Mouse (Mus musculus): ENCODE data around the gene Cyp2e1. TPM values are rescaled to one million over a fixed set of nuclear protein-coding genes. Genes with fewer than 3 reads are reported as not detected.

Gene Cyp2e1
- polyA plus RNA-seq, 1 experiment, result 21.1 TPM

DNA sequence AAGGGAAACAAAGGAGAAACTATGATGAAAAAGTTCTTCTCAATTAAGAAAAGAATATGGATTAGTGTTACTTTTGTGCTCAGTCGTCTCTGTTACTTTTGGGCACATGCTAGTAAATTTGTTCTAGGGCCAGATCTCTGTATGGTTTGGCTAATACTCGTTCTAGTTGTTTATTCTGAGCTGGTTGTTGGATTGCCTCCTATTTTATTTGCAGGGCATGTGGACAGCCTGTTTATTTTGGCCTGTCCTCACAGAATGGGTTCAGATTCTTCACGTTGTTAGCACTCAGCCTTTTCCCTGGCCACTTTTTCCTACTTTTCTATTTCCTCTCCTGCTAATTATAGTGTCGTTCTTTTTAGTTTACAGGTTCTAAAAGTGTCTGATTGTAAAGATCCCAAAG is 30.0 kb downstream of the Cyp2e1 start:
- TF ChIP-seq CTCF (IDR thresholded peaks at IDR 0.05; ENCODE audit: control insufficient read depth, insufficient read depth, low read length) (no peak), POLR2A (IDR thresholded peaks at IDR 0.05; ENCODE audit: borderline replicate concordance, control insufficient read depth, low read depth, low read length) (no peak)
- no peak overlapping the region for H3K4me3 ChIP-seq (replicated peaks; ENCODE audit: control insufficient read depth, low read depth, low read length)
- H3K4me1 ChIP-seq (ENCODE audit: control insufficient read depth, insufficient read depth, low read length), result no peaks in the 10 kb centered on the region
- no peak overlapping the region for H3K27ac ChIP-seq (ENCODE audit: control insufficient read depth, insufficient read depth, low read depth, low read length, poor library complexity)
- WGBS, result 58% methylated on average over 4 of the region's 4 CpGs

- Histone ChIP-seq H3K27ac (ENCODE audit: control insufficient read depth, insufficient read depth, low read depth, low read length, poor library complexity) (no peak overlapping the region), H3K4me1 (ENCODE audit: control insufficient read depth, insufficient read depth, low read length) (no peaks in the 10 kb centered on the region), H3K4me3 (replicated peaks; ENCODE audit: control insufficient read depth, low read depth, low read length) (no peak overlapping the region)
- 0 out of 2 replicates have a peak, but pooled peaks have one; percentile 6 for TF ChIP-seq CTCF (IDR thresholded peaks at IDR 0.05; ENCODE audit: control insufficient read depth, insufficient read depth, low read length)
- no peak for TF ChIP-seq POLR2A (IDR thresholded peaks at IDR 0.05; ENCODE audit: borderline replicate concordance, control insufficient read depth, low read depth, low read length)
- 84% methylated on average over 3 of the region's 3 CpGs for WGBS
These were observed 34.1 kb downstream of the Cyp2e1 start for GRCm38 (mm10) chr7:140797619-140798018.

- no peak overlapping the region for H3K4me3 ChIP-seq (replicated peaks; ENCODE audit: control insufficient read depth, low read depth, low read length)
- H3K27ac ChIP-seq (ENCODE audit: control insufficient read depth, insufficient read depth, low read depth, low read length, poor library complexity), result no peak overlapping the region
- TF ChIP-seq POLR2A (IDR thresholded peaks at IDR 0.05; ENCODE audit: borderline replicate concordance, control insufficient read depth, low read depth, low read length) (no peak), CTCF (IDR thresholded peaks at IDR 0.05; ENCODE audit: control insufficient read depth, insufficient read depth, low read length) (no peak)
- WGBS, result 72% methylated on average over 2 of the region's 2 CpGs
- H3K4me1 ChIP-seq (ENCODE audit: control insufficient read depth, insufficient read depth, low read length), result no peaks in the 10 kb centered on the region
These were observed 34.7 kb downstream of the Cyp2e1 start for GRCm38 (mm10) chr7:140798212-140798611.

DNA sequence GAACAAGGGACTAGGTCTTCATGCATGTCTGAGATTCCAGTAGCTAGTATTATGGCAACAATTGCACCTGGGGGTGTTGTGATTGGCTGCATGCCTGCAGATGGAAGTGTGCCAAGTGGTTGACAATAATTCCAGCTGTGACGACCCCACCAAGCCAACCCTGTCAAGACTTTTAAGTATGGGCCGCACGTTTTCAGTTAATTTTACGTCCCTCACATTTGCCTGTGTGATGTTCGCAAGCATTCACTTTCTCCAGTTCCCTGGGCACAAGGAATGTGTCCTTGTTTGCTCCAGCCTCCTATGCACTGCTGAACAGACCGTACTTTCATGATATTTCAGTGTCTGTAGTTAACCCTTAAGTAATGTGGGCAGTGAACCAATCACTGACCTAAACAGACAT is 39.1 kb downstream of the Cyp2e1 start:
- no peak overlapping the region for H3K27ac ChIP-seq (ENCODE audit: control insufficient read depth, insufficient read depth, low read depth, low read length, poor library complexity)
- TF ChIP-seq POLR2A (IDR thresholded peaks at IDR 0.05; ENCODE audit: borderline replicate concordance, control insufficient read depth, low read depth, low read length) (no peak), CTCF (IDR thresholded peaks at IDR 0.05; ENCODE audit: control insufficient read depth, insufficient read depth, low read length) (no peak)
- no peak overlapping the region for H3K4me3 ChIP-seq (replicated peaks; ENCODE audit: control insufficient read depth, low read depth, low read length)
- H3K4me1 ChIP-seq (ENCODE audit: control insufficient read depth, insufficient read depth, low read length), result no peaks in the 10 kb centered on the region
- 68% methylated on average over 6 of the region's 6 CpGs for WGBS

- WGBS, result 2% methylated on average over 1 of the region's 1 CpGs
- peak; percentile 55; the same call in 1 of the 2 replicates for TF ChIP-seq CTCF (IDR thresholded peaks at IDR 0.05; ENCODE audit: control insufficient read depth, insufficient read depth, low read length)
- no peak for TF ChIP-seq POLR2A (IDR thresholded peaks at IDR 0.05; ENCODE audit: borderline replicate concordance, control insufficient read depth, low read depth, low read length)
These were observed 42.2 kb downstream of the Cyp2e1 start for GRCm38 (mm10) chr7:140805704-140806103.

GRCm38 (mm10) chr7:140810496-140810895 is 47.0 kb downstream of the Cyp2e1 start:
- H3K4me3 ChIP-seq (replicated peaks; ENCODE audit: control insufficient read depth, low read depth, low read length), result no peak overlapping the region
- 80% methylated on average over 6 of the region's 6 CpGs for WGBS
- TF ChIP-seq POLR2A (IDR thresholded peaks at IDR 0.05; ENCODE audit: borderline replicate concordance, control insufficient read depth, low read depth, low read length), result no peak
- TF ChIP-seq CTCF (IDR thresholded peaks at IDR 0.05; ENCODE audit: control insufficient read depth, insufficient read depth, low read length), result no peak; the same call in 1 of the 2 replicates
- no peak overlapping the region for H3K27ac ChIP-seq (ENCODE audit: control insufficient read depth, insufficient read depth, low read depth, low read length, poor library complexity)
- no peaks in the 10 kb centered on the region for H3K4me1 ChIP-seq (ENCODE audit: control insufficient read depth, insufficient read depth, low read length)

More at GRCm38 (mm10) chr7:140805704-140806103, 42.2 kb downstream of the Cyp2e1 start:
- H3K4me1 ChIP-seq (ENCODE audit: control insufficient read depth, insufficient read depth, low read length), result no peaks in the 10 kb centered on the region
- H3K27ac ChIP-seq (ENCODE audit: control insufficient read depth, insufficient read depth, low read depth, low read length, poor library complexity), result no peak overlapping the region
- H3K4me3 ChIP-seq (replicated peaks; ENCODE audit: control insufficient read depth, low read depth, low read length), result no peak overlapping the region

GRCm38 (mm10) chr7:140811714-140812113 is 48.2 kb downstream of the Cyp2e1 start:
- 82% methylated on average over 13 of the region's 13 CpGs for WGBS
- Histone ChIP-seq H3K4me3 (replicated peaks; ENCODE audit: control insufficient read depth, low read depth, low read length) (no peak overlapping the region), H3K27ac (ENCODE audit: control insufficient read depth, insufficient read depth, low read depth, low read length, poor library complexity) (no peak overlapping the region), H3K4me1 (ENCODE audit: control insufficient read depth, insufficient read depth, low read length) (no peaks in the 10 kb centered on the region)
- TF ChIP-seq POLR2A (IDR thresholded peaks at IDR 0.05; ENCODE audit: borderline replicate concordance, control insufficient read depth, low read depth, low read length) (no peak), CTCF (IDR thresholded peaks at IDR 0.05; ENCODE audit: control insufficient read depth, insufficient read depth, low read length) (no peak)

DNA sequence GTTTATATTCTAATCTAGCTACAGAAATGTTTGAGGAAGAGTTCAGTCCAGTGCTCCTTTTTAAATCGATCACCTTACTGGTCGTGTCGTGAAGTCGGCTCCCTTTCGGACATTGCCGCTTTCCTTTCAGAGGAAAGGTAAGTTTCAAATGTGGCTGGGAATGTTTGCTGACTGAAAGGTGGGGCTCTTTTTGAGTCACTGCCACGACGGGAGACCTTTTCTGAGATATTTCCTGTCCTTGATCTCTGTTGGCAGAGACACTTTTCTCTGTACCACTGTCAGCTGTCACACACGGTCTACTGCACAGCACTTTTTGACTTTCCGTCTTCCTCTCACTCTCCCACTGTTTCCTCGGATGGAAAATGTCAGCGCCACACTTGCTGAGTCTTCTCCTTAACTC is 49.3 kb downstream of the Cyp2e1 start:
- no peaks in the 10 kb centered on the region for H3K4me1 ChIP-seq (ENCODE audit: control insufficient read depth, insufficient read depth, low read length)
- no peak overlapping the region for H3K27ac ChIP-seq (ENCODE audit: control insufficient read depth, insufficient read depth, low read depth, low read length, poor library complexity)
- TF ChIP-seq POLR2A (IDR thresholded peaks at IDR 0.05; ENCODE audit: borderline replicate concordance, control insufficient read depth, low read depth, low read length) (no peak), CTCF (IDR thresholded peaks at IDR 0.05; ENCODE audit: control insufficient read depth, insufficient read depth, low read length) (no peak)
- no peak overlapping the region for H3K4me3 ChIP-seq (replicated peaks; ENCODE audit: control insufficient read depth, low read depth, low read length)
- 83% methylated on average over 12 of the region's 12 CpGs for WGBS

- Histone ChIP-seq H3K4me3 (replicated peaks; ENCODE audit: control insufficient read depth, low read depth, low read length) (no peak overlapping the region), H3K27ac (ENCODE audit: control insufficient read depth, insufficient read depth, low read depth, low read length, poor library complexity) (no peak overlapping the region), H3K4me1 (ENCODE audit: control insufficient read depth, insufficient read depth, low read length) (no peaks in the 10 kb centered on the region; the same call in 1 of the 2 replicates)
- TF ChIP-seq CTCF (IDR thresholded peaks at IDR 0.05; ENCODE audit: control insufficient read depth, insufficient read depth, low read length) (no peak), POLR2A (IDR thresholded peaks at IDR 0.05; ENCODE audit: borderline replicate concordance, control insufficient read depth, low read depth, low read length) (no peak)
- 75% methylated on average over 4 of the region's 4 CpGs for WGBS
These were observed 56.6 kb downstream of the Cyp2e1 start for GRCm38 (mm10) chr7:140820173-140820572.
